Mouse (Mus musculus) heart, embryonic 15.5 days (tissue): ENCODE measurements around the gene Rassf3. TPM values are rescaled to one million over a fixed set of nuclear protein-coding genes. Genes with fewer than 3 reads are reported as not detected.

Experiments
- ATAC-seq: fragments of 200-750 bp; cut with Nextera tagmentation; replicated peaks from 2 replicates; pipeline ENCODE4 v1.8.0; 2017; ENCODE audit warnings: low read depth, moderate TSS enrichment; ENCODE audit not compliant: insufficient number of reproducible peaks, insufficient read depth, low FRiP score
- H3K27ac ChIP-seq: fragments of 300-500 bp; sonication (generic); 2 replicates; pipeline ENCODE4 v1.5.1; 2015; ENCODE audit warnings: mild to moderate bottlenecking, inconsistent platforms
- H3K27me3 ChIP-seq: fragments of 300-500 bp; sonication (generic); 2 replicates; pipeline ENCODE4 v1.6.1; 2015; ENCODE audit warnings: inconsistent platforms
- H3K36me3 ChIP-seq: fragments of 300-500 bp; sonication (generic); 2 replicates; pipeline ENCODE4 v1.6.1; 2015; ENCODE audit warnings: mild to moderate bottlenecking, inconsistent platforms
- H3K4me1 ChIP-seq: fragments of 300-500 bp; sonication (generic); replicated peaks from 2 replicates; pipeline ENCODE4 v1.6.1; 2015; ENCODE audit warnings: inconsistent platforms
- H3K4me2 ChIP-seq: fragments of 300-500 bp; sonication (generic); 2 replicates; pipeline ENCODE4 v1.6.1; 2015; ENCODE audit warnings: inconsistent platforms, mild to moderate bottlenecking, moderate library complexity
- H3K4me3 ChIP-seq: fragments of 300-500 bp; sonication (generic); 2 replicates; pipeline ENCODE4 v1.5.1; 2015; ENCODE audit warnings: mild to moderate bottlenecking, inconsistent platforms
- H3K9ac ChIP-seq: fragments of 300-500 bp; sonication (generic); 2 replicates; pipeline ENCODE4 v1.6.1; 2015; ENCODE audit warnings: mild to moderate bottlenecking, inconsistent platforms
- H3K9me3 ChIP-seq: fragments of 300-500 bp; sonication (generic); replicated peaks from 2 replicates; pipeline ENCODE4 v1.6.1; 2016; ENCODE audit warnings: inconsistent platforms
- WGBS: fragments of 180-500 bp; shearing (Covaris S2); methylation state at CpG from one replicate; pipeline ENCODE4 v1.1.7; 2015; ENCODE audit warnings: mixed read lengths; 5-methylcytosine and 5-hydroxymethylcytosine counted together
- polyA plus RNA-seq: library from polyadenylated mRNA; unstranded; fragments of >200 nt; fragmentation: Nextera tagmentation; extraction: Ambion mirVana; gene quantifications from 2 replicates; pipeline ENCODE4 v1.2.1, GENCODE M21; 2015

The Rassf3 gene
- polyA plus RNA-seq, 1 experiment from 2014 or later = 22.2 TPM

- WGBS = 53% methylated on average over 15 of the region's 15 CpGs
- Histone ChIP-seq H3K4me1 (peaks cover 95% of the 10 kb centered on the region), H3K27me3 (no peaks in the 10 kb centered on the region), H3K36me3 (no peaks in the 10 kb centered on the region), H3K4me3 (0 out of 2 replicates have a peak overlapping the region, but pooled peaks have one; percentile 4), H3K27ac (peak overlapping the region; percentile 93), H3K4me2 (peak overlapping the region; percentile 2; the same call in 1 of the 2 replicates), H3K9me3 (no peaks in the 10 kb centered on the region), H3K9ac (peak overlapping the region; percentile 16; the same call in 1 of the 2 replicates)
- ATAC-seq = no peak
Observed at GRCm38 (mm10) chr10:121428011-121428711, 48.0 kb downstream of the Rassf3 start.

GRCm38 (mm10) chr10:121427136-121427535 is 49.0 kb downstream of the Rassf3 start:
- no peak overlapping the region for H3K4me2 ChIP-seq
- H3K27ac ChIP-seq = peak overlapping the region; percentile 93
- peaks cover 96% of the 10 kb centered on the region for H3K4me1 ChIP-seq
- H3K36me3 ChIP-seq = no peaks in the 10 kb centered on the region
- no peak for ATAC-seq
- 58% methylated on average over 5 of the region's 5 CpGs for WGBS
- H3K4me3 ChIP-seq = no peak overlapping the region
- H3K9me3 ChIP-seq = no peaks in the 10 kb centered on the region
- no peak overlapping the region for H3K9ac ChIP-seq
- no peaks in the 10 kb centered on the region for H3K27me3 ChIP-seq

- peak overlapping the region; percentile 93 for H3K27ac ChIP-seq
- H3K27me3 ChIP-seq = no peaks in the 10 kb centered on the region
- no peak overlapping the region for H3K4me3 ChIP-seq
- WGBS = 21% methylated on average over 5 of the region's 5 CpGs
- peaks cover 96% of the 10 kb centered on the region for H3K4me1 ChIP-seq
- no peak for ATAC-seq
- H3K9ac ChIP-seq = no peak overlapping the region
- H3K9me3 ChIP-seq = no peaks in the 10 kb centered on the region
- H3K4me2 ChIP-seq = peak overlapping the region; percentile 16; the same call in 1 of the 2 replicates
- H3K36me3 ChIP-seq = no peaks in the 10 kb centered on the region
Observed at GRCm38 (mm10) chr10:121426458-121427070, 49.6 kb downstream of the Rassf3 start.

GRCm38 (mm10) chr10:121425506-121426025 is 50.6 kb downstream of the Rassf3 start:
- H3K9me3 ChIP-seq = no peaks in the 10 kb centered on the region
- H3K4me2 ChIP-seq = no peak overlapping the region
- H3K4me3 ChIP-seq = no peak overlapping the region
- 61% methylated on average over 14 of the region's 14 CpGs for WGBS
- no peak for ATAC-seq
- H3K4me1 ChIP-seq = peaks cover 96% of the 10 kb centered on the region
- no peaks in the 10 kb centered on the region for H3K27me3 ChIP-seq
- H3K27ac ChIP-seq = peak overlapping the region; percentile 64
- H3K9ac ChIP-seq = no peak overlapping the region
- H3K36me3 ChIP-seq = no peaks in the 10 kb centered on the region

GRCm38 (mm10) chr10:121425079-121425478 is 51.1 kb downstream of the Rassf3 start:
- Histone ChIP-seq H3K27ac (peak overlapping the region; percentile 64), H3K9ac (no peak overlapping the region), H3K4me2 (no peak overlapping the region), H3K4me3 (no peak overlapping the region), H3K9me3 (no peaks in the 10 kb centered on the region), H3K36me3 (no peaks in the 10 kb centered on the region), H3K27me3 (no peaks in the 10 kb centered on the region), H3K4me1 (peaks cover 96% of the 10 kb centered on the region)
- no peak for ATAC-seq
- 69% methylated on average over 5 of the region's 5 CpGs for WGBS

- 71% methylated on average over 3 of the region's 3 CpGs for WGBS
- peak overlapping the region; percentile 41; the same call in 1 of the 2 replicates for H3K27ac ChIP-seq
- no peak overlapping the region for H3K9ac ChIP-seq
- no peak overlapping the region for H3K4me2 ChIP-seq
- H3K4me1 ChIP-seq = peaks cover 96% of the 10 kb centered on the region
- no peaks in the 10 kb centered on the region for H3K27me3 ChIP-seq
- no peaks in the 10 kb centered on the region for H3K9me3 ChIP-seq
- no peak overlapping the region for H3K4me3 ChIP-seq
- H3K36me3 ChIP-seq = no peaks in the 10 kb centered on the region
- no peak for ATAC-seq
Observed at GRCm38 (mm10) chr10:121424455-121424854, 51.7 kb downstream of the Rassf3 start.

- Histone ChIP-seq H3K36me3 (no peaks in the 10 kb centered on the region), H3K27ac (peak overlapping the region; percentile 41), H3K4me1 (peaks cover 96% of the 10 kb centered on the region), H3K4me3 (no peak overlapping the region), H3K27me3 (no peaks in the 10 kb centered on the region), H3K9ac (no peak overlapping the region), H3K9me3 (no peaks in the 10 kb centered on the region), H3K4me2 (no peak overlapping the region)
- WGBS = 65% methylated on average over 16 of the region's 16 CpGs
- ATAC-seq = no peak
Observed at GRCm38 (mm10) chr10:121423541-121424349, 52.4 kb downstream of the Rassf3 start.

GRCm38 (mm10) chr10:121422294-121422693 is 53.9 kb downstream of the Rassf3 start:
- Histone ChIP-seq H3K36me3 (no peaks in the 10 kb centered on the region), H3K27me3 (no peaks in the 10 kb centered on the region), H3K9ac (no peak overlapping the region), H3K9me3 (no peaks in the 10 kb centered on the region), H3K4me2 (no peak overlapping the region), H3K27ac (0 out of 2 replicates have a peak overlapping the region, but pooled peaks have one; percentile 41), H3K4me3 (no peak overlapping the region), H3K4me1 (peaks cover 82% of the 10 kb centered on the region)
- ATAC-seq = no peak
- WGBS = 79% methylated on average over 6 of the region's 6 CpGs

- H3K36me3 ChIP-seq = no peaks in the 10 kb centered on the region
- H3K9ac ChIP-seq = peak overlapping the region; percentile 11; the same call in 1 of the 2 replicates
- H3K9me3 ChIP-seq = no peaks in the 10 kb centered on the region
- H3K4me1 ChIP-seq = peaks cover 77% of the 10 kb centered on the region
- no peaks in the 10 kb centered on the region for H3K27me3 ChIP-seq
- 0 out of 2 replicates have a peak overlapping the region, but pooled peaks have one; percentile 1 for H3K27ac ChIP-seq
- H3K4me3 ChIP-seq = no peak overlapping the region
- 82% methylated on average over 11 of the region's 11 CpGs for WGBS
- no peak for ATAC-seq
- no peak overlapping the region for H3K4me2 ChIP-seq
Observed at GRCm38 (mm10) chr10:121421657-121422290, 54.4 kb downstream of the Rassf3 start.

- H3K27me3 ChIP-seq = no peaks in the 10 kb centered on the region
- H3K9me3 ChIP-seq = no peaks in the 10 kb centered on the region
- 0 out of 2 replicates have a peak, but pooled peaks have one; percentile 30 for ATAC-seq
- no peak overlapping the region for H3K9ac ChIP-seq
- H3K36me3 ChIP-seq = peaks cover under 1% of the 10 kb centered on the region; the same call in 1 of the 2 replicates
- H3K4me2 ChIP-seq = no peak overlapping the region
- H3K4me1 ChIP-seq = peaks cover 70% of the 10 kb centered on the region
- H3K4me3 ChIP-seq = no peak overlapping the region
- H3K27ac ChIP-seq = 0 out of 2 replicates have a peak overlapping the region, but pooled peaks have one; percentile 41
- 39% methylated on average over 9 of the region's 9 CpGs for WGBS
Observed at GRCm38 (mm10) chr10:121421023-121421422, 55.1 kb downstream of the Rassf3 start.
